Mouse (Mus musculus) natural killer cell, adult 2 months (primary cell): ENCODE data around the gene Gm20379.

ENCODE experiments used
- DNase-seq, 2 experiments: peaks; one replicate each; pipeline ENCODE4 v3.0.0; 2022; ENCODE audit warnings: low spot score in 2 of 2

Gm20379 gene

GRCm38 (mm10) chr13:92305680-92306079 is at the start of gene Gm20379:
Gene Gm20379 (plus strand): TSS chr13:92305980.
- DNase-seq = no peak

GRCm38 (mm10) chr13:92261329-92261728 is 44.5 kb upstream of the Gm20379 start:
- no peak for DNase-seq

- DNase-seq = no peak
These were observed 42.2 kb upstream of the Gm20379 start for GRCm38 (mm10) chr13:92263566-92263965.

- DNase-seq = no peak
These were observed 38.7 kb upstream of the Gm20379 start for GRCm38 (mm10) chr13:92267076-92267475.

- DNase-seq = peak; percentile 52 to 72
These were observed 31.2 kb upstream of the Gm20379 start for GRCm38 (mm10) chr13:92274274-92275198.

- DNase-seq = no peak
These were observed 30.5 kb upstream of the Gm20379 start for GRCm38 (mm10) chr13:92275292-92275691.

GRCm38 (mm10) chr13:92277027-92277426 is 28.8 kb upstream of the Gm20379 start:
- DNase-seq = no peak

GRCm38 (mm10) chr13:92291605-92292004 is 14.2 kb upstream of the Gm20379 start:
- DNase-seq = no peak

- no peak for DNase-seq
These were observed 11.9 kb upstream of the Gm20379 start for GRCm38 (mm10) chr13:92293883-92294282.

- no peak for DNase-seq
These were observed 9.3 kb upstream of the Gm20379 start for GRCm38 (mm10) chr13:92296490-92296889.

- no peak for DNase-seq
These were observed 8.8 kb upstream of the Gm20379 start for GRCm38 (mm10) chr13:92297021-92297420.

- DNase-seq = no peak
These were observed 6.3 kb upstream of the Gm20379 start for GRCm38 (mm10) chr13:92299522-92299921.

GRCm38 (mm10) chr13:92301754-92302153 is 4.0 kb upstream of the Gm20379 start:
- no peak for DNase-seq

- no peak for DNase-seq
These were observed 3.3 kb upstream of the Gm20379 start for GRCm38 (mm10) chr13:92302466-92302865.

- no peak for DNase-seq
These were observed 2.5 kb upstream of the Gm20379 start for GRCm38 (mm10) chr13:92303062-92303948.

- no peak for DNase-seq
These were observed 1.5 kb upstream of the Gm20379 start for GRCm38 (mm10) chr13:92304291-92304690.

GRCm38 (mm10) chr13:92314613-92315012 is 8.8 kb downstream of the Gm20379 start:
- DNase-seq = no peak

- DNase-seq = no peak
These were observed 15.0 kb downstream of the Gm20379 start for GRCm38 (mm10) chr13:92320770-92321169.

- no peak for DNase-seq
These were observed 20.2 kb downstream of the Gm20379 start for GRCm38 (mm10) chr13:92326030-92326429.

GRCm38 (mm10) chr13:92328000-92328399 is 22.2 kb downstream of the Gm20379 start:
- no peak for DNase-seq

GRCm38 (mm10) chr13:92330621-92331020 is 24.8 kb downstream of the Gm20379 start:
- no peak for DNase-seq

- DNase-seq = no peak
These were observed 26.5 kb downstream of the Gm20379 start for GRCm38 (mm10) chr13:92332103-92332879.
